Mouse (Mus musculus): ENCODE measurements around the gene Xpr1. TPM values are rescaled to one million over a fixed set of nuclear protein-coding genes. Genes with fewer than 3 reads are reported as not detected.
A peak's percentile ranks its signal among the peaks of the same experiment; 100 is the strongest.

Gene Xpr1
- polyA plus RNA-seq, 1 experiment from 2014 or later: 10.1 TPM

- H3K9ac ChIP-seq (ENCODE audit: low read depth, low read length): no peak overlapping the region
- no peak overlapping the region for H3K4me3 ChIP-seq (ENCODE audit: low read depth, low read length)
- no peak overlapping the region for H3K4me2 ChIP-seq
- H3K9me3 ChIP-seq (replicated peaks; ENCODE audit: control insufficient read depth, low read length): no peaks in the 10 kb centered on the region
- 50% methylated on average over 5 of the region's 5 CpGs for WGBS (ENCODE audit: insufficient replicate concordance)
- no peaks in the 10 kb centered on the region for H3K27me3 ChIP-seq (ENCODE audit: control insufficient read depth, insufficient read depth, low read length)
- H3K4me1 ChIP-seq (ENCODE audit: control insufficient read depth, insufficient read depth, low read length): peaks cover 6% of the 10 kb centered on the region
- H3K36me3 ChIP-seq (ENCODE audit: control insufficient read depth, insufficient read depth, low read length): no peaks in the 10 kb centered on the region
- no peak for ATAC-seq (replicated peaks; ENCODE audit: insufficient number of reproducible peaks, low FRiP score, low TSS enrichment)
- H3K27ac ChIP-seq (ENCODE audit: low read depth, low read length): no peak overlapping the region
Observed at GRCm38 (mm10) chr1:155249896-155250295, 167.3 kb downstream of the Xpr1 start.

DNA sequence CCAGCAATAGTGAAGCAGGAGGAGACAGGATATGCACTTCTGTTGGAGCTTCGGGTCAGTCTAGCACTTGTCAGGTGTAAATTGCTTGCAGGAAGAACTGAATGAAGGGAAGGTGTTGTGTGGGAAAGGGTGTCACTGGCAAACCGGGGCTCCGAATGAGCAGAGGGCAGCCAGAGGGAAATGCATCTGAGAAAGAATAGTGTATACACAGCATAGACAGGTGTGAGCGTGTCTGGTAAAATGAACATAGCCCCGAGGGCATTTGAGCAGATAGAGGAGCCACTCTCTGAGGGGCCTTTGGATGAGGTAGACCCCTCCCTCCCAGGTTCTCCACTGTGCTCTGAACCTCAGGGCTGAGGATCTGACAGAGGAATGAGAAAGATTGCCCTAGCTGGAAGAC, 169.2 kb downstream of the Xpr1 start:
- Histone ChIP-seq H3K4me2 (no peak overlapping the region), H3K27me3 (ENCODE audit: control insufficient read depth, insufficient read depth, low read length) (0 out of 2 replicates have a peak, but pooled peaks cover 3% of the 10 kb centered on the region), H3K9me3 (replicated peaks; ENCODE audit: control insufficient read depth, low read length) (no peaks in the 10 kb centered on the region), H3K9ac (ENCODE audit: low read depth, low read length) (no peak overlapping the region), H3K4me1 (ENCODE audit: control insufficient read depth, insufficient read depth, low read length) (peaks cover 8% of the 10 kb centered on the region), H3K36me3 (ENCODE audit: control insufficient read depth, insufficient read depth, low read length) (no peaks in the 10 kb centered on the region), H3K4me3 (ENCODE audit: low read depth, low read length) (no peak overlapping the region), H3K27ac (ENCODE audit: low read depth, low read length) (no peak overlapping the region)
- 31% methylated on average over 5 of the region's 5 CpGs for WGBS (ENCODE audit: insufficient replicate concordance)
- no peak for ATAC-seq (replicated peaks; ENCODE audit: insufficient number of reproducible peaks, low FRiP score, low TSS enrichment)

GRCm38 (mm10) chr1:155247441-155247840, 169.8 kb downstream of the Xpr1 start:
- H3K27ac ChIP-seq (ENCODE audit: low read depth, low read length): no peak overlapping the region
- no peak for ATAC-seq (replicated peaks; ENCODE audit: insufficient number of reproducible peaks, low FRiP score, low TSS enrichment)
- H3K36me3 ChIP-seq (ENCODE audit: control insufficient read depth, insufficient read depth, low read length): no peaks in the 10 kb centered on the region
- no peak overlapping the region for H3K9ac ChIP-seq (ENCODE audit: low read depth, low read length)
- no peaks in the 10 kb centered on the region for H3K9me3 ChIP-seq (replicated peaks; ENCODE audit: control insufficient read depth, low read length)
- H3K4me2 ChIP-seq: no peak overlapping the region
- 0 out of 2 replicates have a peak, but pooled peaks cover 3% of the 10 kb centered on the region for H3K27me3 ChIP-seq (ENCODE audit: control insufficient read depth, insufficient read depth, low read length)
- WGBS (ENCODE audit: insufficient replicate concordance): 25% methylated on average over 5 of the region's 5 CpGs
- no peak overlapping the region for H3K4me3 ChIP-seq (ENCODE audit: low read depth, low read length)
- H3K4me1 ChIP-seq (ENCODE audit: control insufficient read depth, insufficient read depth, low read length): peaks cover 10% of the 10 kb centered on the region

DNA sequence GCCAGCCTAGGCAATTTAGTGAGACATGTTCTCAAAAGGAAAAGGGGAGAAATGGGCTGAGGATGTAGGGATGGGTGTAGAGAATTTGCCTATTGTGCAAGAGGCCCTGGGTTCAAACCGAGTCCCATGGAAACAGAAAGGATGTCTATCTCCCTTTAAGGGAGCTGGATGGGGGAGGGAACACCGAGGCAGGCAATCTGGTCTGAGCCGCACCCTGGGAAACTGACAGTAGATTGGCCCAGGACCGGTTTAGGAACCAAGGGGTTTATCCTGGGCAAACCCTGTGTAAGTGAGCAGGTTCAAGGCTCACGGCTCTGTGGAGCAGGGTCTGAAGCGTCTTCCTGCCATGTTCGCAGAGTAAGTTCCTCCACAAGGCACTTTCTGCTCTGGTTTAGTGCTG, 171.7 kb downstream of the Xpr1 start:
- H3K4me2 ChIP-seq: peak overlapping the region; percentile 77
- ATAC-seq (replicated peaks; ENCODE audit: insufficient number of reproducible peaks, low FRiP score, low TSS enrichment): no peak

GRCm38 (mm10) chr1:155244771-155245211, 172.4 kb downstream of the Xpr1 start:
- H3K36me3 ChIP-seq (ENCODE audit: control insufficient read depth, insufficient read depth, low read length): peaks cover 11% of the 10 kb centered on the region; the same call in 1 of the 2 replicates
- WGBS (ENCODE audit: insufficient replicate concordance): 2% methylated on average over 29 of the region's 29 CpGs
- H3K4me2 ChIP-seq: peak overlapping the region; percentile 77
- H3K4me1 ChIP-seq (ENCODE audit: control insufficient read depth, insufficient read depth, low read length): peaks cover 15% of the 10 kb centered on the region
- peak overlapping the region; percentile 85 for H3K27ac ChIP-seq (ENCODE audit: low read depth, low read length)
- no peak for ATAC-seq (replicated peaks; ENCODE audit: insufficient number of reproducible peaks, low FRiP score, low TSS enrichment)
- peak overlapping the region; percentile 96 for H3K9ac ChIP-seq (ENCODE audit: low read depth, low read length)
- H3K4me3 ChIP-seq (ENCODE audit: low read depth, low read length): peak overlapping the region; percentile 71
- no peaks in the 10 kb centered on the region for H3K9me3 ChIP-seq (replicated peaks; ENCODE audit: control insufficient read depth, low read length)
- H3K27me3 ChIP-seq (ENCODE audit: control insufficient read depth, insufficient read depth, low read length): 0 out of 2 replicates have a peak, but pooled peaks cover 3% of the 10 kb centered on the region

More for the DNA sequence above, 171.7 kb downstream of the Xpr1 start:
- 0 out of 2 replicates have a peak, but pooled peaks cover 3% of the 10 kb centered on the region for H3K27me3 ChIP-seq (ENCODE audit: control insufficient read depth, insufficient read depth, low read length)
- H3K4me3 ChIP-seq (ENCODE audit: low read depth, low read length): peak overlapping the region; percentile 71
- 59% methylated on average over 7 of the region's 7 CpGs for WGBS (ENCODE audit: insufficient replicate concordance)
- peak overlapping the region; percentile 96; the same call in 1 of the 2 replicates for H3K9ac ChIP-seq (ENCODE audit: low read depth, low read length)
- peaks cover 15% of the 10 kb centered on the region for H3K4me1 ChIP-seq (ENCODE audit: control insufficient read depth, insufficient read depth, low read length)
- no peak overlapping the region for H3K27ac ChIP-seq (ENCODE audit: low read depth, low read length)
- no peaks in the 10 kb centered on the region for H3K9me3 ChIP-seq (replicated peaks; ENCODE audit: control insufficient read depth, low read length)
- peaks cover 11% of the 10 kb centered on the region; the same call in 1 of the 2 replicates for H3K36me3 ChIP-seq (ENCODE audit: control insufficient read depth, insufficient read depth, low read length)

- 1% methylated on average over 80 of the region's 85 CpGs for WGBS (ENCODE audit: insufficient replicate concordance)
- peak; percentile 57 for ATAC-seq (replicated peaks; ENCODE audit: insufficient number of reproducible peaks, low FRiP score, low TSS enrichment)
Observed at GRCm38 (mm10) chr1:155243797-155244770, 173.1 kb downstream of the Xpr1 start, which contains the start of gene BC034090. Gene BC034090, minus strand, starts transcription at chr1:155244444.

GRCm38 (mm10) chr1:155242488-155242745, 174.8 kb downstream of the Xpr1 start:
- H3K27ac ChIP-seq (ENCODE audit: low read depth, low read length): no peak overlapping the region
- no peak overlapping the region for H3K9ac ChIP-seq (ENCODE audit: low read depth, low read length)

More at GRCm38 (mm10) chr1:155243797-155244770, 173.1 kb downstream of the Xpr1 start, which contains the start of gene BC034090:
- Histone ChIP-seq H3K27ac (ENCODE audit: low read depth, low read length) (peak within 1 kb of the TSS; percentile 85), H3K27me3 (ENCODE audit: control insufficient read depth, insufficient read depth, low read length) (0 out of 2 replicates have a peak, but pooled peaks cover 3% of the 10 kb centered on the region), H3K9me3 (replicated peaks; ENCODE audit: control insufficient read depth, low read length) (no peaks in the 10 kb centered on the region), H3K4me2 (peak within 1 kb of the TSS; percentile 77), H3K9ac (ENCODE audit: low read depth, low read length) (peak within 1 kb of the TSS; percentile 96), H3K36me3 (ENCODE audit: control insufficient read depth, insufficient read depth, low read length) (peaks cover 11% of the 10 kb centered on the region; the same call in 1 of the 2 replicates), H3K4me3 (ENCODE audit: low read depth, low read length) (peak within 1 kb of the TSS; percentile 71), H3K4me1 (ENCODE audit: control insufficient read depth, insufficient read depth, low read length) (peaks cover 18% of the 10 kb centered on the region)

DNA sequence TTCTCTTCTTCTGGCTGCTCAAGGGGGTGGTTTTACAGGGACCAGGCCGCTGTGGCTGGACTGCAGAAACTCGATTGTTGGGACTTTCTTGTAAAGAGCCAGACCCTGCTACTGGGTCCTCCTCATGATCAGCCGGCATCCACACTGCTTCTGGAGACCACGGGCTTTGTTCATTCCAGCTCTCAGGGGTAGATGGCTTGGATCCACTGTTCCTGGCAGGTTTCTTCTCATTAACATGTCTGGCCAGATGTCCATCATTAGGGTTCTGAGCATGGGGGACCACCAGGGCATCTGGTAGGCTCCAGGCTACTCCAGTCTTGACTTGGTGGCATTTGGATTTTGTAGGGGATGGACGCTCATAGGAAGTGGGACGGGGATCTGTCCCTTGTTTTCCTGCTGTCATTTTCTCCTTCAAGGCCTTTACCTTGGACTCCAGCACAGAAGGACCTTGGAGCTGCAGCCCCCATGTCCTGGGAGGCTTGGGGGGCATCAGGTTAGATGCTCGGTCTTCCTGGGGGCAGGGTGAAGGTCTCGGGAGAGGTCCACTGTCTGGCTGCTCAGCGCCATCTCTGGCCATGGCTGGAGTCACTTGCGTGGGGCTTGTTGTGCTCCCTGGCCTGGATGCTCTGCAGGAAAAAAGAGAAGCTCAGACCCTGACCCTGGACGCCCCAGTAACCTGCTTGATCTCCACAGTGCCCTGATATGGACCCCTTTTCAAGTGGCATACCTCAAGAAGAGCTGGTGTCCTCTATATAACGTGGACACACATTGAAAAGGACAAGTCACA, 175.3 kb downstream of the Xpr1 start:
- H3K9me3 ChIP-seq (replicated peaks; ENCODE audit: control insufficient read depth, low read length): no peaks in the 10 kb centered on the region
- H3K4me2 ChIP-seq: no peak overlapping the region
- 0 out of 2 replicates have a peak, but pooled peaks cover 3% of the 10 kb centered on the region for H3K27me3 ChIP-seq (ENCODE audit: control insufficient read depth, insufficient read depth, low read length)
- WGBS (ENCODE audit: insufficient replicate concordance): 72% methylated on average over 12 of the region's 12 CpGs
- no peak for ATAC-seq (replicated peaks; ENCODE audit: insufficient number of reproducible peaks, low FRiP score, low TSS enrichment)
- H3K4me3 ChIP-seq (ENCODE audit: low read depth, low read length): no peak overlapping the region
- H3K36me3 ChIP-seq (ENCODE audit: control insufficient read depth, insufficient read depth, low read length): peaks cover 11% of the 10 kb centered on the region; the same call in 1 of the 2 replicates
- H3K9ac ChIP-seq (ENCODE audit: low read depth, low read length): no peak overlapping the region
- peaks cover 33% of the 10 kb centered on the region for H3K4me1 ChIP-seq (ENCODE audit: control insufficient read depth, insufficient read depth, low read length)
- H3K27ac ChIP-seq (ENCODE audit: low read depth, low read length): no peak overlapping the region

More at GRCm38 (mm10) chr1:155242488-155242745, 174.8 kb downstream of the Xpr1 start:
- Histone ChIP-seq H3K4me3 (ENCODE audit: low read depth, low read length) (no peak overlapping the region), H3K4me2 (no peak overlapping the region), H3K27me3 (ENCODE audit: control insufficient read depth, insufficient read depth, low read length) (0 out of 2 replicates have a peak, but pooled peaks cover 3% of the 10 kb centered on the region), H3K9me3 (replicated peaks; ENCODE audit: control insufficient read depth, low read length) (no peaks in the 10 kb centered on the region), H3K36me3 (ENCODE audit: control insufficient read depth, insufficient read depth, low read length) (peaks cover 11% of the 10 kb centered on the region; the same call in 1 of the 2 replicates), H3K4me1 (ENCODE audit: control insufficient read depth, insufficient read depth, low read length) (peaks cover 27% of the 10 kb centered on the region)
- ATAC-seq (replicated peaks; ENCODE audit: insufficient number of reproducible peaks, low FRiP score, low TSS enrichment): no peak
- WGBS (ENCODE audit: insufficient replicate concordance): 43% methylated on average over 1 of the region's 1 CpGs

All from heart, embryonic 11.5 days (tissue).